Mouse (Mus musculus) cerebellum, postnatal 4 days (tissue): Measurements from ENCODE around the gene Gm47996.

Experiments used
- DNase-seq, 2 experiments: peaks; one replicate each; pipeline ENCODE4 v3.0.0; 2022; ENCODE audit warnings: low spot score in 2 of 2, mixed read lengths in 1 of 2

Gene Gm47996

DNA sequence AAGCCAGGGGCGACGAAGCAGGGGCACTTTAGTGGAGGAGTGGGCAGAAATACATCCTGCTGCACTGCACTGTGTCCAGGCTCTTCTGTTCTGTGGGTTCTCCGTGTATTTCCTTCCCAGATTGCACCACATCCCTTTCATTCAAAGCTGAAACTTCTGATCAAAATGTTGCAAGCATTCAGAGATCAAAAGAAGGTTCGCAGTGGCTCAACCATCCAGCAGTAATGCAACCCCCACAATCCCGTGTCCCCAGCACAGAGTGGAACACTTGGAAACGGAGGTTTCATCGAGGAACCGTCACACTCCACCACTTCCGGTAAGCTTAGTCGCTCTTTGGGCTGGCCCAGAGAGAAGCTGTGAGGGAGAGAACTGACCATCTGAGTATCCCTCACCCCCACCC is 35.2 kb downstream of the Gm47996 start:
- DNase-seq: no peak

DNA sequence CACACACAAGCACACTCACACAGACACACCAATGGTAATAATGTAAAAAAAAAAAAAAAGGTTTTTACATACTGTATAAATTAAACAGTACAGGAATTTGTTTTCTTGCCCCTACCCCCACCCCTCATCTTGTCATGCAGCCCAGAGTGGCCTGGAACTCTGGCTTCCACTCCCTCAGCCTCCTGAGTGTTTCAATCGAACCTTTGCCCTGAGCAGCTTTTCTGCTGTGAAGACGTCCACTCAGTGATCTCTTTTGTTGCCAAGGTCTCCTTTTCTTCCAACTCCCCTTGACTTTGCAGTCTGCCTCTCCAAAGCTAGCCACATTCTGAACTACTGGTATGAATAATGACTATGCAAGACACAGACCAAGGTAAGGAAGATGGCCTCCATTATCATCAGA is 35.9 kb downstream of the Gm47996 start:
- DNase-seq: no peak

- DNase-seq: no peak
Measured at GRCm38 (mm10) chr1:151250109-151250508, 40.2 kb downstream of the Gm47996 start.

GRCm38 (mm10) chr1:151250529-151251193 is 40.7 kb downstream of the Gm47996 start:
- peak in 1 of 2 experiments; percentile 2 for DNase-seq

- no peak for DNase-seq
Measured at GRCm38 (mm10) chr1:151251194-151252010, 41.5 kb downstream of the Gm47996 start.

- no peak for DNase-seq
Measured at GRCm38 (mm10) chr1:151255422-151255821, 45.5 kb downstream of the Gm47996 start.

DNA sequence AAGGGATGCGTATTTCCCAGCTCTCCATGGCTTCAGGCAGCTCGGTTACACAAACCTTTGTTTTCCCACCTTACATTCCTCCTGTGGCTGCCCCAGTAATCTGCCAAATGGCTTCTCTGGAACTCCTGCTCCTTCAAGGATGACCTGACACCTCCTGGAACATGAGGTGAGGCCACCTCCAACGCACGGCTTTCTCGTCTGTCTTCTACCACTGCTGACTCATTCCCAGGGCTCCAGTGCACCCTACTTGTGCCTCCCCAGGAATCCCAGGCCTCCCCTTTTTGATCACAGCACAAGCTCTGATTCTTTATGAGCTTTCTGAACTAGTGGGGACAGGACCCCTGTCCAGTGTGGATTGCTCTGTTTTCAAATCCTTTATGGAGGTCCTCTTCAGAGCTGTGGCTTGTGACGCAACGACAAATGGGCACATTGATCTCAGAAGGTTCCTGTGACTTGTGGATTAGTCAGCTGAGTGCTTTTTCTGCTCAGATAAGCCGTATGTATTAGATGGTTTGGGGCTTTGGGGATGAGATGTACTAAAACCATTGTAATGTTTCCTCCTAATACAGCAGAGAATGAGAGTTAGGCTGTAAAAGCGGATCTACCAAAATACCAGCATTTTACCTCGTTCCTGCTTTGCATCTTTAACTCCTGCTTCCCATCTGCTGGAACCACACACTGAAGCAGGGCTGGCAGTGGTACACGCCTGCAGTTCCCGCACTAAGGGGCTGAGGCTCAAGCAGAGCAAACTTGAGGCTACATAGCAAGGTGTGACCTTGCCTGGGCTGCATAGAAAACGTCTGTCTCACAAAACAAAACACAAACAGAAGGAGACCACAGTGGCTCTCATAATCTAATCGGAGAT is 48.4 kb downstream of the Gm47996 start:
- no peak for DNase-seq

DNA sequence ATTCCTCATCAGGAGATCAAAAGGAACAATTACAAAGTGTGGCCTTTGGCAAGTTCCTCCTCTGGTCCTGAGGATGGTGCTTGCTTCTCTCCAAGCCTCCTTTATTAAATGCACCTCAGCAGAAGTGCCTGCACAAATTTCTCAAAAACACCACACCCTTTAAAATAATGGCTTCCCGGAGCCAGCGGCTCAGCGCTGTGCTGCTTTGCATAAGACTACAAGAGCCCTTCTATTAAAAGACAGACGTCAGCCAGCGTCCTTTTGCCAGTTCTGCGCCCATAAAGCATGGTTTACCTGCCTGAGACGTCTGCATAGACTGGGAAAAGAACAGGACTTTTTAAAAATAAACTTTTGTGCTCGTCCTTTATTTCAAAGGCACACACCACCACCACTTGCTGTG is 49.1 kb downstream of the Gm47996 start:
- no peak for DNase-seq
